Mouse (Mus musculus): Measurements from ENCODE around the gene Paqr3.

- TF ChIP-seq CTCF (IDR thresholded peaks at IDR 0.05; ENCODE audit: low read depth, low read length) (no peak), POLR2A (IDR thresholded peaks at IDR 0.05; ENCODE audit: extremely low read depth, insufficient read depth, low read length) (no peak)
These were observed 15.9 kb upstream of the Paqr3 start for GRCm38 (mm10) chr5:97127284-97127683.
